In the genomic region with DNA sequence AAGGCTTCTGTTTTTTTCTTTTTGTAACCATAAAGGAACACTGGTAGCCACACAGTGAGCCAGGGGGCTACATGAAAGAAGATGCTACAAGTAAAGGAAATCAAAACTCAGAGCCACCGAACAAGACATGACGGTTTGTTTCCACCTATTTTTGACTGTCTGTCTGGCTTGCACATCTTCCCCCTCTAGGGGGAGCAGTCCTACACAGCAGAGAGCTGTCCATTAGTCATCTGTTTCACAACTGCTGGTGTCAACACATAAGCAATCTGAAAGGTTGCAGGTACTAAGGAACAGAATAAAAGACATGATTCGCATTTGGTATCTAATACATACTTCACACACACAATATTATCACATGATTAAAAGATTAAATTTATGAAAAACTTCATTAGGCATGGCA, we compare ENCODE assay signal across 10 mouse cellular contexts. TPM values are rescaled to one million over a fixed set of nuclear protein-coding genes. Genes with fewer than 3 reads are reported as not detected.
DNase-seq lines count a peak whose midpoint lies in the region; ATAC-seq lines count a peak whose summit lies in the region.
"Had no signal": no experiment of that assay in that cellular context is flagged by ENCODE, and none has a peak within 500 bp of the region (broad histone marks: within the 10 kb centered on the region; RNA-seq: fewer than 3 reads in every experiment).

No protein-coding gene starts in this region.

- no peaks in the 10 kb centered on the region for H3K27me3 ChIP-seq in liver, embryonic 11.5 days (replicated peaks; ENCODE audit: control insufficient read depth, insufficient read depth, low read length)
- H3K27me3 ChIP-seq: neural tube, embryonic 12.5 days had no signal

- whole genome bisulfite sequencing in liver, embryonic 11.5 days, result 63% methylated on average over 3 of the region's 3 CpGs

- H3K27ac ChIP-seq in liver, embryonic 11.5 days (ENCODE audit: low read depth, low read length), result no peak overlapping the region
- H3K27ac ChIP-seq: neural tube, embryonic 12.5 days had no signal

- no peak overlapping the region for H3K9ac ChIP-seq in liver, embryonic 11.5 days (ENCODE audit: low read depth, low read length)
- H3K9ac ChIP-seq: neural tube, embryonic 12.5 days had no signal

- H3K4me2 ChIP-seq in liver, embryonic 11.5 days, result no peak overlapping the region
- H3K4me2 ChIP-seq: neural tube, embryonic 12.5 days had no signal

- intact Hi-C loops in left cerebral cortex, postnatal 14 days (cut with DNase I), result loop anchor here (5.0 kb wide), 1 partner anchor 100 kb away; no protein-coding TSS in a partner anchor

- H3K36me3 ChIP-seq in liver, embryonic 11.5 days (ENCODE audit: control insufficient read depth, insufficient read depth, low read length), result no peaks in the 10 kb centered on the region
- H3K36me3 ChIP-seq: neural tube, embryonic 12.5 days had no signal

- H3K4me3 ChIP-seq in liver, embryonic 11.5 days (ENCODE audit: low read depth, low read length), result no peak overlapping the region
- H3K4me3 ChIP-seq: erythroblast, embryonic 14.5 days; neural tube, embryonic 12.5 days had no signal

- ATAC-seq in liver, embryonic 11.5 days (replicated peaks; ENCODE audit: low FRiP score), result no peak; the same call in 1 of the 2 replicates

- H3K9me3 ChIP-seq in liver, embryonic 11.5 days (ENCODE audit: control insufficient read depth, low read length), result no peaks in the 10 kb centered on the region
- H3K9me3 ChIP-seq: neural tube, embryonic 12.5 days had no signal

- no peaks in the 10 kb centered on the region for H3K4me1 ChIP-seq in liver, embryonic 11.5 days (replicated peaks; ENCODE audit: control insufficient read depth, insufficient read depth, low read length)
- H3K4me1 ChIP-seq: neural tube, embryonic 12.5 days had no signal

- DNase-seq in liver (peak; percentile 37), MEL-GATA-1-ER (ENCODE audit: extremely low read depth, low read depth) (peak; percentile 41)
- no peak for DNase-seq in liver, embryonic 11.5 days (ENCODE audit: low spot score)
- peak; percentile 50 for DNase-seq in cerebellum, postnatal 14 days
- peak; percentile 17 to 66 for DNase-seq in heart, adult 9 months (ENCODE audit: low spot score in 2 of 2)
- peak; percentile 48 to 55 for DNase-seq in left cerebral cortex, postnatal 14 days (ENCODE audit: low spot score in 2 of 2)
- DNase-seq in retina, postnatal 1 day, result peak; percentile 52
- no peak for DNase-seq in neural tube, embryonic 10.5 days (ENCODE audit: extremely low spot score, low spot score)

RNA-seq across cellular contexts. Expression of a gene that starts 25.9 kb away (rescaled TPM):
- 19.7 and 23.4 TPM in 2 replicates for polyA plus RNA-seq in liver, embryonic 11.5 days (2014; fragmentation: Nextera tagmentation; extraction: Ambion mirVana)
- total RNA-seq in left cerebral cortex, postnatal 14 days (2021), result 10 to 100 TPM; 12.8 to 14.0 TPM

Comparison
In these comparisons a context has a peak if more than half of its experiments do, and no peak if none do; other contexts are left out.
1. DNase-seq: peak in liver (single experiment), MEL-GATA-1-ER (single experiment), cerebellum, postnatal 14 days (2 of 2), heart, adult 9 months (2 of 2), left cerebral cortex, postnatal 14 days (2 of 2) and retina, postnatal 1 day (single experiment); none in liver, embryonic 11.5 days (single experiment) and neural tube, embryonic 10.5 days (single experiment).